Mouse (Mus musculus) erythroblast, embryonic 14.5 days (primary cell): ENCODE data around the gene Slco3a1. TPM values are rescaled to one million over a fixed set of nuclear protein-coding genes. Genes with fewer than 3 reads are reported as not detected.

Experiments used
- H3K27me3 ChIP-seq: 2 replicates; pipeline ENCODE4 v1.6.1; 2012; ENCODE audit warnings: inconsistent platforms; ENCODE audit not compliant: control insufficient read depth
- H3K36me3 ChIP-seq: 2 replicates; pipeline ENCODE4 v1.6.1; 2012; ENCODE audit warnings: mild to moderate bottlenecking, inconsistent platforms; ENCODE audit not compliant: control insufficient read depth
- H3K4me1 ChIP-seq: 2 replicates; pipeline ENCODE4 v1.6.1; 2012; ENCODE audit warnings: inconsistent platforms; ENCODE audit not compliant: control insufficient read depth
- H3K4me3 ChIP-seq: replicated peaks from 2 replicates; pipeline ENCODE3; 2012; ENCODE audit warnings: moderate library complexity, mild to moderate bottlenecking, inconsistent platforms
- H3K9me3 ChIP-seq: 2 replicates; pipeline ENCODE4 v1.6.1; 2012; ENCODE audit warnings: low read length, inconsistent platforms, mixed read lengths; ENCODE audit not compliant: control insufficient read depth
- GATA1 ChIP-seq: IDR thresholded peaks from 2 replicates; pipeline ENCODE4 v1.6.1; 2012; ENCODE audit warnings: low read length, inconsistent platforms, mixed read lengths
- TAL1 ChIP-seq: IDR thresholded peaks from 3 replicates; pipeline ENCODE4 v1.6.1; 2012; ENCODE audit warnings: low read length, inconsistent platforms, mixed read lengths
- polyA plus RNA-seq: library from polyadenylated mRNA; stranded (reverse); fragments of >175 nt; gene quantifications from 2 replicates; pipeline ENCODE4 v1.2.3, GENCODE M21; 2012

Slco3a1 gene
- polyA plus RNA-seq, 1 experiment: 0.06 TPM

DNA sequence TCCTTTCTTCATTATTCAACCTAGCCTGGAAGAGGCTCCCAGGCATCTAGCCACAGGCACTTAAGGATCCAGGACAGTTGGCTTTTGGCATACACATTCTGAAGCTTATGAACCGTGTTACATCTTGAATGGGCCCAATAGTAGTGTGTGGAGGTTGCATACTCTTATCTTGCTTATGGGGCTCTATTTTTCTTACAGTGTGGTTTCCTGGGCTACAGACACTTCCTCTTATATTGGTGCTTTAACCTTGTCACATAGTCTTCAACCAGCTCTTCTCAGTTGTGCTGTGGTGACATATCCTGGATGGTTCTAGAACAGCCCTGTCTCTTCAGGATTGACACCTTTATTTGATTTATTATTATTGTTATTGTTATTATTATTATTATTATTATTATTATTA, 225.6 kb downstream of the Slco3a1 start:
- Histone ChIP-seq H3K4me1 (no peaks in the 10 kb centered on the region), H3K4me3 (no peak overlapping the region), H3K36me3 (no peaks in the 10 kb centered on the region), H3K27me3 (no peaks in the 10 kb centered on the region), H3K9me3 (no peaks in the 10 kb centered on the region)
- TF ChIP-seq TAL1 (no peak), GATA1 (no peak)

DNA sequence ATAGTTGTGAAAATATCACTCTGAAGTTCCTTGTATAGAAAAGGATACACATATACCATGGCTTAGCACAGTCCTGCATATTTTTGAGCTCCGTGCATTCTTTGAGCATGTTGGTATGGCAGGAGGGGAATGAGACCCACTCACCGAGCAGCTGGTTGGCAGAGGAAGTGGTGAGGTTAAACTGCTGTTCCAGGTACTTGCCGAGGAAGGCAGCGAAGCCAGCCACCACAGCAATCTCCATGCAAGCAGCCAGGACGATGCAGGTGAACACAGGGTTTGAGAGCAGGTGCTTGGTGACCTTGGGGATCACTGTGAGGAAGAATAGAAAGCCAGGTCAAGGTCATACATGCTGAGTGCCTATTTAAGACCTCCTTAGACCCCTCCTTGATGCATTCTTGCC, 226.9 kb downstream of the Slco3a1 start:
- no peaks in the 10 kb centered on the region for H3K27me3 ChIP-seq
- TF ChIP-seq TAL1 (no peak), GATA1 (no peak)
- H3K9me3 ChIP-seq: no peaks in the 10 kb centered on the region
- H3K36me3 ChIP-seq: no peaks in the 10 kb centered on the region
- H3K4me3 ChIP-seq: no peak overlapping the region
- no peaks in the 10 kb centered on the region for H3K4me1 ChIP-seq

DNA sequence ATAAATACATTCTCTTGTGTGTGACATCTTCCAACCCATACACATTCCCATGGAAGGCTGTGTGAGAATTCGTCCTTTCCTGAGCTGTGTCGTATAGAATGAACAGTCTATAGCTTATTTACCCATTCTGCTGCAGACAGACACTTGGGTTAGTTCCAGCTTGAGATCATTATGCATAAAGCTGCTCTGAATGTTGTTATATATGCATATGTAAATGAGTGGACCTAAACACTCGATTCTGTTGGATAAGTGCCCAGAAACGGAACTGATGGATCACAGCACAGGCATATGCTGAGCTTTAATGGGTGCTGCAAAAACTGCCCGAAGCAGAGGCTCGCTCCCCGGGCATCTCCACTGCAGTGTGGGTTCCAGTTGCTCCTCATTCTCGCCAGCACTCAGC, 229.5 kb downstream of the Slco3a1 start:
- Histone ChIP-seq H3K36me3 (no peaks in the 10 kb centered on the region), H3K9me3 (no peaks in the 10 kb centered on the region), H3K27me3 (no peaks in the 10 kb centered on the region), H3K4me3 (no peak overlapping the region), H3K4me1 (no peaks in the 10 kb centered on the region)
- TF ChIP-seq GATA1 (no peak), TAL1 (no peak)

DNA sequence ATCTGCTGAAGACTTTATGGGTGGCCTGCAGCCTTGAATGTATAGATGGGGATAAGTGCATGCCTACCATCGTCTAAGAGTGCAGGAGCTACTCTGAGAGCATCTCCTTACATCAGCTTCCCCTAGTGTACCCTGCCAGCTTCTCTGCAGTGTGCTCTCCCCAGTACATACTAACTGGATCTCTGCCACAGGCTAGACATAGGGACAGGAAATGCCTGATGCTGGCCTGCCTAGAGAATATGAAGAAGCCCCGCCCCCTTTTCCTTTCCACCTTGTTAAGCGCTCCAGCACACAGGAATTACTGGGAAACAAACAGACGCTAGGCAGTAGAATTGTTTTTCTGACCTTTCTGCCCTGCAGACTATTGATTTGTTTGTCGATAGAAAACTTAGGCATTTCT, 230.9 kb downstream of the Slco3a1 start:
- Histone ChIP-seq H3K36me3 (no peaks in the 10 kb centered on the region), H3K4me3 (no peak overlapping the region), H3K9me3 (no peaks in the 10 kb centered on the region), H3K27me3 (no peaks in the 10 kb centered on the region), H3K4me1 (no peaks in the 10 kb centered on the region)
- TF ChIP-seq GATA1 (no peak), TAL1 (no peak)

DNA sequence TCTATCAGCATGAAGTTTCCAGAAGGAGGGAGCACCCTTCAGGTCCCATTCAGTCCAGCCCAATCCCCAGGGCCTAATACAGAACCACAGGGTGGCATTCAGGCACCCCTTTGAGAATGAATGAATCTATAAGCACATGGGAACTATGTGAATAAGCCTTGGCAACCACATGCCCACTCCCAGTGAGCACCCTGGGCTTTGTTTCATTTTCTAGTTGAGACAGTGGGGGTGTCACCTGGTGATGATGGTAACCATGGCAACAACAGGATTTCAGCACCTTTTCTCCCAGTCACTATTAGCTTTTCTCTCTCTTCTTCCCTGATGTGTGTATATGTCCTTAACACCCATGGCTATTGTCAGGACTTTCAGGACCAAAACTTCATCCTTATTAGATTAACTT, 231.4 kb downstream of the Slco3a1 start:
- Histone ChIP-seq H3K36me3 (no peaks in the 10 kb centered on the region), H3K4me3 (no peak overlapping the region), H3K9me3 (no peaks in the 10 kb centered on the region), H3K27me3 (no peaks in the 10 kb centered on the region), H3K4me1 (no peaks in the 10 kb centered on the region)
- TF ChIP-seq TAL1 (no peak), GATA1 (no peak)

DNA sequence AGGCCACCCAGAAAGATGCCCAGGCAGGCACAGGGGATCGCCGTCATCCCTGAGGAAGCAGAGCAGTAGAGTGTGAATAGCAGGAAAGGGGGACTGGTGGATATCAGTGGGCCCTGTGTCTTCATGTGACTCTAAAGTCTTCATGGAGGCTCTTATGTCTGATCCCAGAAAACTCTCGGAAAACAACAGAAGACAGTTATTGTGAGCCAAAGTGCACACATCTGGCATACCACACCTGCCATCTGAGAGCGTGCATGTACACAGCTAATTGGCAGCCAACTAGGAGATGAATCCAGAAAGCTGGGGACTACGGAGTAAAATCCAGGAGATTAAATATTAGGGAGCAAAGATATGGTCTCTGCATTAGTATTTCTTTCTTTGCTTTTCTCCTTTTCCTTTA, 233.9 kb downstream of the Slco3a1 start:
- H3K4me1 ChIP-seq: no peaks in the 10 kb centered on the region
- TF ChIP-seq GATA1: no peak
- TF ChIP-seq TAL1: no peak
- no peaks in the 10 kb centered on the region for H3K27me3 ChIP-seq
- H3K4me3 ChIP-seq: no peak overlapping the region
- H3K36me3 ChIP-seq: no peaks in the 10 kb centered on the region
- no peaks in the 10 kb centered on the region for H3K9me3 ChIP-seq

DNA sequence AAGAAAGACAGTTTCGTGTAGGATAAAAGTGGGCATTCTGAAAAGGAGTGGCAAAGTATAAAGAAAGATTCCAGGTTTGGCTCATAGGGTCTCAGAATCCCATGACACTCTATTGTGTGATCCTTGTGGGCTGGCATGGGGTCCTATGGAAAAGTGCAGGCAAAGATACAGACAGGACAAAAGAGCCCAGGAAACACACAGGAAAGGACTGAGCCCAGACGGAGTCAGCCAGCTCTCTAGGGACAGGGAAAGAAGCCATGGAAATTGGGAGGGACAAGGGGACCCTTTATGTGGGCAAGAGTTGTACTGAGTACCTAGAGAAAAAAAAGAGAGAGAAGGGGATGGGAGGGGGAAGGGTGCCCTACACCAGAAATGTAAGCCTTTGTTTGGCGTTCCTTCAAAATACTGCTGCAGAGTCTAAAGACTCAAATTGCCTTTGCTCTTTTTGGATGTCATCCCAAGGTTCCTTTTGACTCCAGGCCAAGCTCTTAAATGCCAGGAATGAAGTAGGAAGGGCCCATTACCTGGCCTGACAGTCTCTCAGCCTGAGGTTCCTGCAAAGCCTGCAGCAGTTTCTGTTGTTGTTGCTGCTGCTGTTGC, 238.6 kb downstream of the Slco3a1 start:
- H3K27me3 ChIP-seq: no peaks in the 10 kb centered on the region
- H3K4me1 ChIP-seq: no peaks in the 10 kb centered on the region
- TF ChIP-seq TAL1 (no peak), GATA1 (no peak)
- no peak overlapping the region for H3K4me3 ChIP-seq
- H3K36me3 ChIP-seq: no peaks in the 10 kb centered on the region
- no peaks in the 10 kb centered on the region for H3K9me3 ChIP-seq

DNA sequence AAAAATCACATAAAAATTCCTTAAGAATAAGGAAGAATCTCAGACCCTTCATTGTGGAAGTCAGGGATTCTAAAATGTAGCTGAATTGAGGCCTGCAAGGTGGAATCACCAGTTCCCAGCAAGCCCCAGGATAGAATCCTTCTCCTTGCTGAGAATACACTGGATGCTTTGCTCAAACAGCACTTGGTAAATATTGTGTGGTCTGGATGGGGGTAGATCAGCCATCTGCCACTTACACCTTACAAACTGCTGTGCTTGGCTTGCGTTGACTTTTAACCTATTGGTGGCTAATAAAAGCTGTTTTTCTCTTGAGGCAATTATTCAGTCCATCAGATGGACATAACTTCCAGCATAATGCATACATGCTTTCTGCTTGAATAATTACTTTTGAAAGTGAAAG, 240.3 kb downstream of the Slco3a1 start:
- H3K9me3 ChIP-seq: no peaks in the 10 kb centered on the region
- no peaks in the 10 kb centered on the region for H3K4me1 ChIP-seq
- H3K4me3 ChIP-seq: no peak overlapping the region
- H3K27me3 ChIP-seq: no peaks in the 10 kb centered on the region
- TF ChIP-seq TAL1: no peak
- no peak for TF ChIP-seq GATA1
- no peaks in the 10 kb centered on the region for H3K36me3 ChIP-seq

DNA sequence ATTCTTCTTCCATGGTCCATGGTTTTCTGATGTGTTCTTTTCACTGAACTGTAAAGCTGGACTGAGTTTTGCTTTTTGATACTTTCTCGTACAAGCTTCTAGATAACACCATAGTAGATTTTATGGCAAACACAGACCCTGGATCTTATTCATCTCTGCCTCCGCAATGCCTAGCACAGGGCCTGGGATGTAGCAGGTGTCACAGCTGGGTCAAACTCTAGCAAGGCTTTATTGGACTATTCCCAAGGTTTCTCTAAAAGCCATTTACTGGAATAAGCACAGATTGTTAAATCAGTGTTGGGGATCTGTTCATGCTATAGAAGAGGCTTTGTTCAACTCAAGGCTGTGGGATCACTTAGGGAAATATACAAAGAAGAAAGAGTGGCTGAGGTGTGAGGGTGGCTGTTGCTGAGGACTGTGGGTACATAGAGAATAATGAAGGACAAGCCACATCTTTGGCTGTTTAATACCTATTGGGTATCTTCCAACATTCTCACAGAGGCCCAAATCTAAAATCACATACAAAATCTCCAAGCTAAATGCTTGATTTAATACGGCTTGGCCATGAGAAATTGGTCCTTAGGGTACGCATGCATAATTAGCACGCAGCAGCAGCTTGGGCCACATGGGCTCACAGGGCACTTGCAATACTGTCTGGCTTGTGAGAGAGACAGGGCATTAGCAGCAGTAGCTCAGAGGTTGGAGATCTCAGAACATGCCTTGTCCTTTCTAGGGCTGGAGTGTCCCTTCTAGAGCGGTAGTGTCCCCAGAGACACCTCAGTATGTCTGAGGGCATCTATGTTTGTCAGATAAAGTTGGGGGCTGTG, 241.1 kb downstream of the Slco3a1 start:
- Histone ChIP-seq H3K9me3 (no peaks in the 10 kb centered on the region), H3K27me3 (no peaks in the 10 kb centered on the region), H3K4me3 (no peak overlapping the region), H3K36me3 (no peaks in the 10 kb centered on the region), H3K4me1 (no peaks in the 10 kb centered on the region)
- TF ChIP-seq TAL1 (no peak), GATA1 (no peak)

DNA sequence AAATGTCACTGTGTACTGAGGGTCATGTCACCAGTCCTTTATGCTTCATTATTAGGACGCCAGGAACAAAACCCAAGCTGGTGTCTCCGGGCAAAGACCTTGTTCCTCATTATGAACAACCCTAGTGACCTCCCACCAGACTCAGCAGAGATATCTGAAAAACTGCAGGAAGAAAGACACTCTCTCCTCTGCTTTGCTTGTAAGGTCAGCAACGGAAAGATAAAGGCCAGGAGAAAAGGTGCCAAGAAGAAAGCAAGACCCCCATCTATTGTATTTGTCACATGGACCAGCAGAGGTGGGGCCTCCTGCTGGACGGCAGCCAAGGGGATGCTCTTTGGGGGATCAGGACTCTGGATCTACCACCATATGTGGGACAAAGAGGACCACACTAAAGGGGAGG, 243.0 kb downstream of the Slco3a1 start:
- TF ChIP-seq GATA1 (no peak), TAL1 (no peak)
- Histone ChIP-seq H3K36me3 (no peaks in the 10 kb centered on the region), H3K27me3 (no peaks in the 10 kb centered on the region)

More for the DNA sequence above, 243.0 kb downstream of the Slco3a1 start:
- no peaks in the 10 kb centered on the region for H3K4me1 ChIP-seq
- no peaks in the 10 kb centered on the region for H3K9me3 ChIP-seq
- H3K4me3 ChIP-seq: no peak overlapping the region
